Mouse (Mus musculus): ENCODE data around the gene H2-Ab1.
"Not testable (repeated sequence)": the region's sequence is repeated elsewhere in the genome, so short reads cannot be mapped to it uniquely, and the experiment has no call there.

The H2-Ab1 gene

DNA sequence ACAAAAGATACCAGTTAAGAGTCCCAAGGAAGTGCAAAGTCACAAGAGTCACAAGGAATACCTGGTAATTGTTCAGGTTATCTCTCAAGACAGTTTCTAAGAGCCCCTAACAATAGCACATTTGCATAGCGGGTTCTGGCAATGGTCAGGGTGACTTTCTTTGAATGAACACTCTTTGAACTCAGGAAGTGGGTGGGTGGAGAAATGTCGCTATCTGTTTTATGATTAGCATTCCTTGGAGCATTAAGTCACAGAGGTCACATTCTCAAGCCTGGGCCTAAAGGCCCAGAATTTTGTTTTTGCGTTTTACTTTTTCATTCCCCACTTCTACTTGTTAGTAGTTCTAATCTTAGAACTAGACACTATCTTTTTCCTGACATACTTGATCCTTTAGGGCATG is 53.0 kb downstream of the H2-Ab1 start:
- not testable (repeated sequence) for DNase-seq

GRCm38 (mm10) chr17:34312185-34312584 is 54.7 kb downstream of the H2-Ab1 start:
- no peak for DNase-seq

DNA sequence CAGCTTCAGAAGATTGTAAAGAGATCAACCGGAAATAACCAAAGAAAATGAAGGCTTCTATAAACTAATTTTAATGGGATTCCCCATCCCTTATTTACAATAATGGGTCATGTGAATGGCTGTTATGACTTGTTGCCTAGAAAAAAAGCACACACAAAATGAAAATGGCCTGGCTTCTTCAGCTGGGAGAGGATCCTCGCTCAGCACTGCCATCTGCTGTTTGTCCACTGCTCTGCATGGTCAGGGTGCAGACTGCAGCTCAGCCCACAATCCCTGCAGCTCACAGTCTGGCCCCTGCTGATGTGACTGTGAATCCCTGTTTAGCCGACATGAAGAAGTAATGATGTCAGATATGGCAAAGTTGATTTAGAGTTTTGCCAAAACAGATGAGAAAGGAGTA is 55.9 kb downstream of the H2-Ab1 start:
- DNase-seq, result peak; percentile 79 to 85

DNA sequence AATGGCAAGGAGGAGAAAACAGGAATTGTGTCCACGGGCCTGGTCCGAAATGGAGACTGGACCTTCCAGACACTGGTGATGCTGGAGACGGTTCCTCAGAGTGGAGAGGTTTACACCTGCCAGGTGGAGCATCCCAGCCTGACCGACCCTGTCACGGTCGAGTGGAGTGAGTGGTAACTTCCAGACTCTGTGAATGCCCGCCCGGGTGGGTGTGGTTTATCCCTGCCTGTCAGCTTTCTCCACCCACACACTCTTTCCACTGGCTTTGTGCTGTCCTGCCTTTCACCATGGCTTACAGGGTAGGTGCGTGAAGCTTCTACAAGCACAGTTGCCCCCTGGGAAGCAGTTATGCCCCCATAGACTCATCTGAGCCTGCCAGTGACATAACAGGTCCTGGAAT is 56.8 kb downstream of the H2-Ab1 start:
- peak in 1 of 2 experiments; percentile 14 for DNase-seq

DNA sequence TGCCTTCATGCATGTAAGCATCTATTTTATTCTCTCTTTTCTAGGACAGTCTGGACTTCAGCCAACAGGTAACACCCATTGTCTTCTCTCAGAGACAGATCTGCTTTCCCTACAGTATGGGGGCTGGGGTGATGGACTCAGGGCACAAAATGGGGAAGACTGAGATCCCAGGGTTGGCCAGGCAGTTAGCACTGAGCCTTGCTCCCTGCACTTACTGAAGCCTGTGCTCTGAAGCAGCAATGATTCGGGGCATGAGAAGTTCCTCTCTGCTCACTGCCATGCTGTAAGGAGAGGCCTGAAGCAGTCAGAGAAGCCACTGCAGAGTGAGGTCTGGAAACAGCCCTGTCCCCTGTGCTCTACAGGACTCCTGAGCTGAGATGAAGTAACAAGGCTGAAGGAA is 58.0 kb downstream of the H2-Ab1 start:
- no peak for DNase-seq

- DNase-seq, result no peak
Observed at GRCm38 (mm10) chr17:34316697-34317096, 59.2 kb downstream of the H2-Ab1 start.

DNA sequence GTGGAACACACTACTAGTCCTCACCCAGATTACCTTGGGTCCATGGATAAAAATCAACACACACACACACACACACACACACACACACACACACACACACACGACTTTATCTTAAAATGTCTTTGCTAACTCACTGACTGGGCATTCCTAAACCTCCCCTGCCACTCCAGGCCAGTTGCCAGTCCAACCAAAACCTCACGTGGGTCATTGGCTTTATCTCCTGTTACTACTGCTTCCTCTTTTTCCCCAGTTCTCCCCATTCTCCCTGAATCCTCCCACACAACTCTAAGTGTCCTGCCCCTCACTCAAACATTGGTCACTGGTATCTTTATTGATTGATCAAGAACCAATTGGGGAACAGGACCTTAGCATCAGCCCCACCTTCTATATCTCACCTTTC is 59.8 kb downstream of the H2-Ab1 start:
- no peak for DNase-seq

Measured in kidney, postnatal 25 days (tissue).